Mouse (Mus musculus) limb, embryonic 15.5 days (tissue): Measurements from ENCODE around the gene Asphd1. TPM values are rescaled to one million over a fixed set of nuclear protein-coding genes. Genes with fewer than 3 reads are reported as not detected.
A peak's percentile ranks its signal among the peaks of the same experiment; 100 is the strongest.

Source experiments
- ATAC-seq: fragments of 200-750 bp; cut with Nextera tagmentation; 2 replicates; pipeline ENCODE4 v1.8.0; 2017; ENCODE audit warnings: low read depth, moderate TSS enrichment; ENCODE audit not compliant: insufficient number of reproducible peaks, low FRiP score, low TSS enrichment
- H3K27ac ChIP-seq: fragments of 300-500 bp; sonication (generic); 2 replicates; pipeline ENCODE4 v1.5.1; 2015; ENCODE audit warnings: moderate library complexity, mild to moderate bottlenecking, inconsistent platforms
- H3K27me3 ChIP-seq: fragments of 300-500 bp; sonication (generic); 2 replicates; pipeline ENCODE4 v1.6.1; 2015; ENCODE audit warnings: inconsistent platforms
- H3K36me3 ChIP-seq: fragments of 300-500 bp; sonication (generic); 2 replicates; pipeline ENCODE4 v1.6.1; 2015; ENCODE audit warnings: inconsistent platforms
- H3K4me1 ChIP-seq: fragments of 300-500 bp; sonication (generic); 2 replicates; pipeline ENCODE4 v1.6.1; 2015; ENCODE audit warnings: inconsistent platforms
- H3K4me2 ChIP-seq: fragments of 300-500 bp; sonication (generic); 2 replicates; pipeline ENCODE4 v1.6.1; 2015; ENCODE audit warnings: mild to moderate bottlenecking, inconsistent platforms
- H3K4me3 ChIP-seq: fragments of 300-500 bp; sonication (generic); 2 replicates; pipeline ENCODE4 v1.5.1; 2015; ENCODE audit warnings: mild to moderate bottlenecking, inconsistent platforms
- H3K9ac ChIP-seq: fragments of 300-500 bp; sonication (generic); 2 replicates; pipeline ENCODE4 v1.6.1; 2015; ENCODE audit warnings: inconsistent platforms
- H3K9me3 ChIP-seq: fragments of 300-500 bp; sonication (generic); 2 replicates; pipeline ENCODE4 v1.6.1; 2016; ENCODE audit warnings: inconsistent platforms
- WGBS: fragments of 180-500 bp; shearing (Covaris S2); methylation state at CpG from one replicate; pipeline ENCODE4 v1.1.7; 2015; 5-methylcytosine and 5-hydroxymethylcytosine counted together
- polyA plus RNA-seq: library from polyadenylated mRNA; unstranded; fragments of >200 nt; fragmentation: Nextera tagmentation; extraction: Ambion mirVana; gene quantifications from 2 replicates; pipeline ENCODE4 v1.2.1, GENCODE M21; 2015

Asphd1 gene
- 0.10 TPM in 1 of 2 replicates, not detected in the other for polyA plus RNA-seq

- ATAC-seq, result peak; percentile 11; the same call in 1 of the 2 replicates
- WGBS, result 1% methylated on average over 21 of the region's 21 CpGs
- peaks cover 24% of the 10 kb centered on the region for H3K4me1 ChIP-seq
- peaks cover 13% of the 10 kb centered on the region; the same call in 1 of the 2 replicates for H3K36me3 ChIP-seq
- peak within 1 kb of the TSS; percentile 99 for H3K4me2 ChIP-seq
- peak within 1 kb of the TSS; percentile 47 for H3K4me3 ChIP-seq
- H3K9me3 ChIP-seq, result no peaks in the 10 kb centered on the region
- no peak within 1 kb of the TSS for H3K9ac ChIP-seq
- H3K27ac ChIP-seq, result no peak within 1 kb of the TSS
- peaks cover 40% of the 10 kb centered on the region for H3K27me3 ChIP-seq
Observed at GRCm38 (mm10) chr7:126949403-126949792, at the start of gene Asphd1. Asphd1 (minus strand) TSS chr7:126949582.

- Histone ChIP-seq H3K27me3 (no peaks in the 10 kb centered on the region), H3K9me3 (no peaks in the 10 kb centered on the region), H3K36me3 (0 out of 2 replicates have a peak, but pooled peaks cover 2% of the 10 kb centered on the region), H3K9ac (no peak overlapping the region), H3K27ac (no peak overlapping the region), H3K4me2 (no peak overlapping the region), H3K4me3 (no peak overlapping the region), H3K4me1 (no peaks in the 10 kb centered on the region)
- ATAC-seq, result no peak
- 84% methylated on average over 4 of the region's 4 CpGs for WGBS
Observed at GRCm38 (mm10) chr7:126996449-126996848, 47.1 kb upstream of the Asphd1 start.

- Histone ChIP-seq H3K4me3 (no peak overlapping the region), H3K36me3 (no peaks in the 10 kb centered on the region), H3K4me1 (peaks cover 4% of the 10 kb centered on the region; the same call in 1 of the 2 replicates), H3K27me3 (no peaks in the 10 kb centered on the region), H3K27ac (no peak overlapping the region), H3K9ac (no peak overlapping the region), H3K9me3 (no peaks in the 10 kb centered on the region), H3K4me2 (no peak overlapping the region)
- WGBS, result 70% methylated on average over 8 of the region's 8 CpGs
- ATAC-seq, result no peak
Observed at GRCm38 (mm10) chr7:126988816-126989215, 39.4 kb upstream of the Asphd1 start.

GRCm38 (mm10) chr7:126986319-126986718, 36.9 kb upstream of the Asphd1 start:
- Histone ChIP-seq H3K4me2 (no peak overlapping the region), H3K4me3 (no peak overlapping the region), H3K9ac (no peak overlapping the region), H3K4me1 (peaks cover 4% of the 10 kb centered on the region; the same call in 1 of the 2 replicates), H3K9me3 (no peaks in the 10 kb centered on the region), H3K36me3 (peaks cover 4% of the 10 kb centered on the region), H3K27me3 (no peaks in the 10 kb centered on the region), H3K27ac (no peak overlapping the region)
- 33% methylated on average over 9 of the region's 9 CpGs for WGBS
- ATAC-seq, result no peak

DNA sequence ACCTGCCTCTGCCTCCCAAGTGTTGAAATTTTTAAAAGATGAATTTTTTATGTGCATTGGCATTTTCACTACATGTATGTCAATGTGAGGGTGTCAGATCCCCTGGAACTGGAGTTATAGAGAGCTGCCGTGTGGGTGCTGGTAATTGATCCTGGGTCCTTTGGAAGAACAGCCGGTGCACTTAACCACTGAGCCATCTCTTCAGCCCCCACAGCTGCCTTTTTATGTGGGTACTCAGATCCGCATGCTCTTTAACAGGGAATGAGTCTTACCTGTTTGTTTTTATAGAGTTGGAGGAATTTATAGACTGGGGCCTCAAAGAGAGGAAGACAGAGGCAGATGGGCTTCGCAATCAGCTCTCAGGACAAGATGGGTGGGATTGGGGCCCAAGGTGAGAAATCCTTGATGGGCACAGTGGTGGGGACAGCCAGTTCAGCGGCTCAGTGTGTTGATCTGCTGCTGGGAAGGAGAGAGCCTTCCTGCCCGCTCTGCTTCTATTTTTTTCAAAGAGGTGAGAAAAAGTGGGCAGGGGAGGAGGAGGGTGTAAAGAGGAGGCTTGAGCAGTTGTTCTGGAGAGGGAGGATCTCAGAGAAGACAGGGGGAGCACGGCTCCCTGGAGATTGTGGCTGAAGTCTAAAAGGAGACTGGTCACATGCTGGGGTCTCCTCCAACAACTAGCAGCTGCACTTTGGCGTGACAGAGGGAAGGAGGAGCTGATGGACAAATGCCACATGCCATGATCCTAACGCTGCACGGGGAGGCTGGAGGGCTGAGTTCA, 35.5 kb upstream of the Asphd1 start:
- no peak overlapping the region for H3K9ac ChIP-seq
- H3K4me2 ChIP-seq, result no peak overlapping the region
- H3K4me1 ChIP-seq, result peaks cover 4% of the 10 kb centered on the region; the same call in 1 of the 2 replicates
- no peak for ATAC-seq
- H3K36me3 ChIP-seq, result peaks cover 17% of the 10 kb centered on the region
- H3K27ac ChIP-seq, result no peak overlapping the region
- no peak overlapping the region for H3K4me3 ChIP-seq
- no peaks in the 10 kb centered on the region for H3K9me3 ChIP-seq
- no peaks in the 10 kb centered on the region for H3K27me3 ChIP-seq
- WGBS, result 34% methylated on average over 10 of the region's 10 CpGs

- H3K9me3 ChIP-seq, result no peaks in the 10 kb centered on the region
- H3K4me2 ChIP-seq, result no peak overlapping the region
- peaks cover 7% of the 10 kb centered on the region for H3K4me1 ChIP-seq
- WGBS, result 74% methylated on average over 7 of the region's 7 CpGs
- H3K27ac ChIP-seq, result no peak overlapping the region
- no peak for ATAC-seq
- H3K9ac ChIP-seq, result no peak overlapping the region
- no peaks in the 10 kb centered on the region for H3K27me3 ChIP-seq
- peaks cover 34% of the 10 kb centered on the region for H3K36me3 ChIP-seq
- no peak overlapping the region for H3K4me3 ChIP-seq
Observed at GRCm38 (mm10) chr7:126983113-126983512, 33.7 kb upstream of the Asphd1 start.

DNA sequence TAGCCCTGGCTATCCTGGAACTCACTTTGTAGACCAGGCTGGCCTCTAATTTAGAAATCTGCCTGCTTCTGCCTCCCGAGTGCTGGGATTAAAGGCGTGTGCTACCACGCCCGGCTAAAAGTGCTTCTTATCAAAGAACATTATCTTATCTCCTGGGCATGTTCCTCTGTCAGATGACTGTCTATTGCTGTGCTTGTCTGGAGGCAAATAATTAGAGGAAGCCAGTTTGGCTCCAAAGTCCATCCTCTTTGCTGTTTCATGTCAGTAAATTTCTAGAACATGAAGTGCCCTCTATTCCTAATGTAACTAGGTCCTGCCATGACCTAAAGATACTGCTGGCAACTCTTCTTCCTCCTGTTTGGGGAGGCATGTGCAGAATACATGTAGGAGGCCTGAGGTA, 32.7 kb upstream of the Asphd1 start:
- no peak overlapping the region for H3K9ac ChIP-seq
- peaks cover 37% of the 10 kb centered on the region for H3K36me3 ChIP-seq
- no peaks in the 10 kb centered on the region for H3K9me3 ChIP-seq
- no peaks in the 10 kb centered on the region for H3K27me3 ChIP-seq
- H3K4me1 ChIP-seq, result peaks cover 15% of the 10 kb centered on the region
- H3K4me2 ChIP-seq, result no peak overlapping the region
- no peak overlapping the region for H3K4me3 ChIP-seq
- 88% methylated on average over 4 of the region's 4 CpGs for WGBS
- H3K27ac ChIP-seq, result no peak overlapping the region
- no peak for ATAC-seq

- 88% methylated on average over 2 of the region's 2 CpGs for WGBS
- H3K27ac ChIP-seq, result no peak overlapping the region
- peaks cover 19% of the 10 kb centered on the region for H3K4me1 ChIP-seq
- H3K9ac ChIP-seq, result no peak overlapping the region
- no peak overlapping the region for H3K4me2 ChIP-seq
- H3K36me3 ChIP-seq, result peaks cover 37% of the 10 kb centered on the region
- no peaks in the 10 kb centered on the region for H3K27me3 ChIP-seq
- H3K4me3 ChIP-seq, result no peak overlapping the region
- no peak for ATAC-seq
- H3K9me3 ChIP-seq, result no peaks in the 10 kb centered on the region
Observed at GRCm38 (mm10) chr7:126981601-126982000, 32.2 kb upstream of the Asphd1 start.

DNA sequence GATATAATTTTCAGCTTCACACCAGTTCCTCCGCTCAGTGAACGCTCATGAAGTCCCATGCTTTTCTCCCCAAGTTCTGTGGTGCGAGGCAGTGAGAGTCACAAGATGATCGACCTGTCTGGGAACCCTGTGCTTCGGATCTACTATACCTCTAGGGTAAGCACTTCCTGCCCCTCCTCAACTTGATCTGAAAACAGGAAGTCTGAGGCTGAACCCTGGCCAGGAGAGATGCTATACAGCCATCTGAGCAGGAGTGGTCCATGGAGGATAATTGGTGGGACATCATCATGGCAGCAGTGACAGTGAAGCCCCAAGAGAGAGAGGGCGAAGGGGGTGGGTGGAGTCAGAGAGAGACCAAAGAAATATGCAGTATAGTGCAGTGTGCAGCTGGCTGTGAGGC, 29.5 kb upstream of the Asphd1 start:
- Histone ChIP-seq H3K36me3 (peaks cover 37% of the 10 kb centered on the region), H3K9me3 (no peaks in the 10 kb centered on the region)
- 85% methylated on average over 6 of the region's 6 CpGs for WGBS

DNA sequence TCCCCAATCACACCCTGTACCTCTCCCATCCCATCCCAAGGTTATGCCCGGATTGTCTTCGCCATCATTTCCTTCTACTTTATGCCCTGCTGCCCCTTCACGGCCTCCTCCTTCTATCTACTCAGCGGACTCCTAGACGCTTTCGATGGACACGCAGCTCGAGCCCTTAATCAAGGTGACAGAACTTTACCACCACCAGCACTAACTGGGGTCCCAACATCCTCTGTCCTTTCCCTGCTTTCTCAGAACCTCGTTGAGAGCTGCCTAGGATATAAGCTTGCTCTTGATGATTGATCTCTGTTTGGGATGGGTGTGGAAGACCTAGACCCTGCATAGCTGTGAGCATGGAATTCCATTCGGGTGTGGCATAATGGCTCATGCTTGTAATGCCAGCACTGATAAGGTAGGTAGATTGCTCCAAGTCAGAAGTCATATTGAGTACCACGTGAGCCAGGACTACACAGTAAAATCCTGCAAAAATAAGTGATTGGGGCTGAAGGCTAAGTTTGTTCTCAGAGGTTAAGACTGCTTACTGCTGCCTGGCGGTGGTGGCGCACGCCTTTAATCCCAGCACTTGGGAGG, 27.6 kb upstream of the Asphd1 start:
- 25% methylated on average over 14 of the region's 14 CpGs for WGBS
- no peaks in the 10 kb centered on the region for H3K27me3 ChIP-seq

More for the DNA sequence above, 29.5 kb upstream of the Asphd1 start:
- Histone ChIP-seq H3K9ac (no peak overlapping the region), H3K4me1 (peaks cover 19% of the 10 kb centered on the region), H3K27me3 (no peaks in the 10 kb centered on the region), H3K4me3 (no peak overlapping the region), H3K27ac (no peak overlapping the region), H3K4me2 (no peak overlapping the region)
- no peak for ATAC-seq

GRCm38 (mm10) chr7:126975950-126976866, 26.8 kb upstream of the Asphd1 start, which contains the start of gene Cdiptos:
Cdiptos (minus strand) TSS chr7:126976098.
- Histone ChIP-seq H3K9me3 (no peaks in the 10 kb centered on the region), H3K4me1 (peaks cover 19% of the 10 kb centered on the region), H3K9ac (peak within 1 kb of the TSS; percentile 92), H3K4me2 (peak within 1 kb of the TSS; percentile 84), H3K36me3 (peaks cover 32% of the 10 kb centered on the region), H3K27ac (peak within 1 kb of the TSS; percentile 93), H3K4me3 (peak within 1 kb of the TSS; percentile 94), H3K27me3 (no peaks in the 10 kb centered on the region)
- ATAC-seq, result peak; percentile 92
- WGBS, result under 1% methylated on average over 53 of the region's 55 CpGs

More for the DNA sequence above, 27.6 kb upstream of the Asphd1 start:
- no peak for ATAC-seq
- Histone ChIP-seq H3K4me3 (peak overlapping the region; percentile 94), H3K4me2 (peak overlapping the region; percentile 84), H3K4me1 (peaks cover 19% of the 10 kb centered on the region), H3K36me3 (peaks cover 37% of the 10 kb centered on the region), H3K9ac (peak overlapping the region; percentile 92), H3K9me3 (no peaks in the 10 kb centered on the region), H3K27ac (peak overlapping the region; percentile 93)

DNA sequence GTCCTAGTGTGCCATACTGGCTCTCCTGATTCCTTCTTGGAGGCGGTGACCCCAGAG, 26.3 kb upstream of the Asphd1 start, which contains the start of gene Cdipt:
Gene Cdipt (plus strand): TSS at position 22 of the 57 bp plus-strand sequence.
- peaks cover 19% of the 10 kb centered on the region for H3K4me1 ChIP-seq
- H3K27ac ChIP-seq, result peak within 1 kb of the TSS; percentile 93
- 8% methylated on average over 1 of the region's 1 CpGs for WGBS
- peak within 1 kb of the TSS; percentile 84 for H3K4me2 ChIP-seq
- H3K36me3 ChIP-seq, result peaks cover 27% of the 10 kb centered on the region
- H3K9ac ChIP-seq, result peak within 1 kb of the TSS; percentile 92
- no peaks in the 10 kb centered on the region for H3K27me3 ChIP-seq
- ATAC-seq, result no peak
- H3K4me3 ChIP-seq, result peak within 1 kb of the TSS; percentile 94
- no peaks in the 10 kb centered on the region for H3K9me3 ChIP-seq
